Mouse (Mus musculus) thymus, postnatal 36 days (tissue): ENCODE measurements around the gene Kng2.
"Not testable (repeated sequence)": the region's sequence is repeated elsewhere in the genome, so short reads cannot be mapped to it uniquely, and the experiment has no call there.

Source experiments
- DNase-seq, 2 experiments: peaks; one replicate each; pipeline ENCODE4 v3.0.0; 2022; ENCODE audit warnings: mixed read lengths in 2 of 2

Gene Kng2

GRCm38 (mm10) chr16:23028966-23029600 is at the start of gene Kng2:
Gene Kng2 (minus strand): TSS chr16:23029482.
- not testable (repeated sequence) for DNase-seq

- not testable (repeated sequence) for DNase-seq
These were observed 48.2 kb upstream of the Kng2 start for GRCm38 (mm10) chr16:23077516-23077915.

- DNase-seq = not testable (repeated sequence)
These were observed 31.6 kb upstream of the Kng2 start for GRCm38 (mm10) chr16:23060781-23061325.

- DNase-seq = not testable (repeated sequence)
These were observed 30.3 kb upstream of the Kng2 start for GRCm38 (mm10) chr16:23059630-23060029.

GRCm38 (mm10) chr16:23057668-23058447 is 28.6 kb upstream of the Kng2 start, which contains the start of gene Kng1:
Gene Kng1 (plus strand): TSS chr16:23057865.
- DNase-seq = not testable (repeated sequence)

- DNase-seq = no peak
These were observed 17.0 kb upstream of the Kng2 start for GRCm38 (mm10) chr16:23046319-23046718.

GRCm38 (mm10) chr16:23040876-23041275 is 11.6 kb upstream of the Kng2 start:
- no peak for DNase-seq

GRCm38 (mm10) chr16:23039281-23039680 is 10.0 kb upstream of the Kng2 start:
- no peak for DNase-seq

GRCm38 (mm10) chr16:23037744-23038143 is 8.5 kb upstream of the Kng2 start:
- DNase-seq = no peak

GRCm38 (mm10) chr16:23033673-23034072 is 4.4 kb upstream of the Kng2 start:
- DNase-seq = no peak

- no peak for DNase-seq
These were observed 1.6 kb upstream of the Kng2 start for GRCm38 (mm10) chr16:23030673-23031435.

GRCm38 (mm10) chr16:23027341-23027740 is 1.9 kb downstream of the Kng2 start:
- not testable (repeated sequence) for DNase-seq

- no peak for DNase-seq
These were observed 2.7 kb downstream of the Kng2 start for GRCm38 (mm10) chr16:23026582-23026981.

GRCm38 (mm10) chr16:23025111-23025510 is 4.2 kb downstream of the Kng2 start:
- no peak for DNase-seq

- not testable (repeated sequence) for DNase-seq
These were observed 8.7 kb downstream of the Kng2 start for GRCm38 (mm10) chr16:23020571-23020970.

- not testable (repeated sequence) for DNase-seq
These were observed 14.6 kb downstream of the Kng2 start for GRCm38 (mm10) chr16:23014645-23015044.

GRCm38 (mm10) chr16:23013786-23014185 is 15.5 kb downstream of the Kng2 start:
- DNase-seq = not testable (repeated sequence)

GRCm38 (mm10) chr16:22996951-22997350 is 32.3 kb downstream of the Kng2 start:
- DNase-seq = not testable (repeated sequence)

GRCm38 (mm10) chr16:22967383-22968030 is 61.8 kb downstream of the Kng2 start:
- DNase-seq = no peak

GRCm38 (mm10) chr16:22963293-22963692 is 66.0 kb downstream of the Kng2 start:
- DNase-seq = no peak

GRCm38 (mm10) chr16:22962256-22962655 is 67.0 kb downstream of the Kng2 start:
- DNase-seq = no peak

GRCm38 (mm10) chr16:22961073-22961472 is 68.2 kb downstream of the Kng2 start:
- no peak for DNase-seq

- no peak for DNase-seq
These were observed 73.2 kb downstream of the Kng2 start for GRCm38 (mm10) chr16:22956085-22956439.
